Mouse (Mus musculus) erythroblast, embryonic 14.5 days (primary cell): Measurements from ENCODE around the gene Pdcd11.

Source experiments
- GATA1 ChIP-seq: IDR thresholded peaks from 2 replicates; pipeline ENCODE4 v1.6.1; 2012; ENCODE audit warnings: low read length, inconsistent platforms, mixed read lengths
- TAL1 ChIP-seq: IDR thresholded peaks from 3 replicates; pipeline ENCODE4 v1.6.1; 2012; ENCODE audit warnings: low read length, inconsistent platforms, mixed read lengths

GRCm38 (mm10) chr19:47161669-47162068, 71.1 kb downstream of the Pdcd11 start:
- TF ChIP-seq GATA1: no peak
- no peak for TF ChIP-seq TAL1
